Mouse (Mus musculus) limb, embryonic 14.5 days (tissue): Measurements from ENCODE around the gene Cul4a. TPM values are rescaled to one million over a fixed set of nuclear protein-coding genes. Genes with fewer than 3 reads are reported as not detected.

Source experiments
- ATAC-seq: fragments of 200-750 bp; cut with Nextera tagmentation; 2 replicates; pipeline ENCODE4 v1.8.0; 2017; ENCODE audit warnings: low read depth, moderate number of reproducible peaks, moderate TSS enrichment; ENCODE audit not compliant: low FRiP score
- DNase-seq: peaks from one replicate; pipeline ENCODE4 v3.0.0-alpha.2; 2015; ENCODE audit warnings: low spot score
- H3K27ac ChIP-seq: fragments of 300-500 bp; sonication (generic); replicated peaks from 2 replicates; pipeline ENCODE4 v1.5.1; 2014; ENCODE audit warnings: low read depth, mild to moderate bottlenecking, low read length, moderate library complexity, mixed read lengths
- H3K27me3 ChIP-seq: fragments of 300-500 bp; sonication (generic); 2 replicates; pipeline ENCODE4 v1.6.1; 2014; ENCODE audit warnings: low read length, mixed read lengths; ENCODE audit not compliant: control insufficient read depth, insufficient read depth
- H3K36me3 ChIP-seq: fragments of 300-500 bp; sonication (generic); 2 replicates; pipeline ENCODE4 v1.6.1; 2014; ENCODE audit warnings: mild to moderate bottlenecking, low read length, moderate library complexity, mixed read lengths; ENCODE audit not compliant: control insufficient read depth, insufficient read depth
- H3K4me1 ChIP-seq: fragments of 300-500 bp; sonication (generic); 2 replicates; pipeline ENCODE4 v1.6.1; 2014; ENCODE audit warnings: antibody characterized with exemption, low read length, mixed read lengths; ENCODE audit not compliant: control insufficient read depth, insufficient read depth
- H3K4me2 ChIP-seq: fragments of 300-500 bp; sonication (generic); replicated peaks from 2 replicates; pipeline ENCODE4 v1.6.1; 2014; ENCODE audit warnings: low read depth, mild to moderate bottlenecking, low read length, moderate library complexity; ENCODE audit not compliant: severe bottlenecking
- H3K4me3 ChIP-seq: fragments of 300-500 bp; sonication (generic); replicated peaks from 2 replicates; pipeline ENCODE4 v1.5.1; 2014; ENCODE audit warnings: low read length
- H3K9ac ChIP-seq: fragments of 300-500 bp; sonication (generic); 2 replicates; pipeline ENCODE4 v1.6.1; 2014; ENCODE audit warnings: mild to moderate bottlenecking, low read depth, low read length, moderate library complexity; ENCODE audit not compliant: severe bottlenecking
- H3K9me3 ChIP-seq: fragments of 300-500 bp; sonication (generic); 2 replicates; pipeline ENCODE4 v1.6.1; 2016; ENCODE audit warnings: low read length; ENCODE audit not compliant: control insufficient read depth
- POLR2A ChIP-seq: fragments of 200-500 bp; IDR thresholded peaks from 2 replicates; pipeline ENCODE4 v1.8.0; 2012; ENCODE audit warnings: inconsistent platforms, mild to moderate bottlenecking, moderate library complexity, borderline replicate concordance; ENCODE audit not compliant: insufficient read depth, insufficient read length; ENCODE audit errors: extremely low read depth
- WGBS: fragments of 180-500 bp; shearing (Covaris S2); extraction: QIAGEN DNeasy Blood & Tissue Kit; methylation state at CpG from one replicate; pipeline ENCODE4 v1.1.7; 2014; 5-methylcytosine and 5-hydroxymethylcytosine counted together
- polyA plus RNA-seq, 2 experiments: library from polyadenylated mRNA; depleted of rRNA in 1 of 2; stranded (reverse) in 1 of 2; unstranded in 1 of 2; fragments of >200 nt; fragmentation: Nextera tagmentation in 1 of 2; extraction: Ambion mirVana in 1 of 2; gene quantifications; 2 replicates each; pipeline versions ENCODE4 v1.2.1 to v1.2.3; 2012 to 2014

Gene Cul4a
- polyA plus RNA-seq (2012; rRNA removed) (81.6 and 83.7 TPM in 2 replicates), polyA plus RNA-seq (2014; fragmentation: Nextera tagmentation; extraction: Ambion mirVana) (110 and 115 TPM in 2 replicates)

GRCm38 (mm10) chr8:13105087-13105881 lies at the start of gene Cul4a, which contains the start of gene Pcid2:
Cul4a (plus strand) TSS chr8:13105621.
Pcid2 (minus strand) TSS chr8:13105459.
- peak; percentile 86; the same call in 1 of the 2 replicates for TF ChIP-seq POLR2A
- peak within 1 kb of the TSS; percentile 92 for H3K27ac ChIP-seq
- peak within 1 kb of the TSS; percentile 96 for H3K4me3 ChIP-seq
- peak within 1 kb of the TSS; percentile 96 for H3K9ac ChIP-seq
- 1% methylated on average over 70 of the region's 87 CpGs for WGBS
- H3K27me3 ChIP-seq, result no peaks in the 10 kb centered on the region
- H3K4me2 ChIP-seq, result peak within 1 kb of the TSS; percentile 86
- H3K36me3 ChIP-seq, result peaks cover 9% of the 10 kb centered on the region
- ATAC-seq, result peak; percentile 93
- H3K9me3 ChIP-seq, result no peaks in the 10 kb centered on the region
- H3K4me1 ChIP-seq, result peaks cover 14% of the 10 kb centered on the region
- DNase-seq, result peak; percentile 97

GRCm38 (mm10) chr8:13057351-13057750 lies 48.1 kb upstream of the Cul4a start:
- H3K4me1 ChIP-seq, result no peaks in the 10 kb centered on the region
- TF ChIP-seq POLR2A, result no peak
- no peak overlapping the region for H3K4me3 ChIP-seq
- 85% methylated on average over 4 of the region's 4 CpGs for WGBS
- H3K27me3 ChIP-seq, result no peaks in the 10 kb centered on the region
- no peak overlapping the region for H3K9ac ChIP-seq
- no peaks in the 10 kb centered on the region for H3K9me3 ChIP-seq
- no peaks in the 10 kb centered on the region for H3K36me3 ChIP-seq
- DNase-seq, result no peak
- ATAC-seq, result no peak
- no peak overlapping the region for H3K27ac ChIP-seq
- no peak overlapping the region for H3K4me2 ChIP-seq

- 74% methylated on average over 17 of the region's 17 CpGs for WGBS
- ATAC-seq, result no peak
- no peak for TF ChIP-seq POLR2A
Observed at GRCm38 (mm10) chr8:13060441-13061150, 44.8 kb upstream of the Cul4a start, which contains the start of gene Proz. Proz (plus strand) TSS chr8:13060914.

GRCm38 (mm10) chr8:13063112-13063511 lies 42.3 kb upstream of the Cul4a start:
- Histone ChIP-seq H3K36me3 (no peaks in the 10 kb centered on the region), H3K9me3 (no peaks in the 10 kb centered on the region), H3K4me1 (no peaks in the 10 kb centered on the region), H3K4me3 (no peak overlapping the region), H3K27me3 (no peaks in the 10 kb centered on the region), H3K27ac (no peak overlapping the region), H3K9ac (no peak overlapping the region), H3K4me2 (no peak overlapping the region)
- no peak for TF ChIP-seq POLR2A
- 78% methylated on average over 16 of the region's 16 CpGs for WGBS
- DNase-seq (no peak), ATAC-seq (no peak)

More at GRCm38 (mm10) chr8:13060441-13061150, 44.8 kb upstream of the Cul4a start, which contains the start of gene Proz:
- no peak within 1 kb of the TSS for H3K4me3 ChIP-seq
- H3K9me3 ChIP-seq, result no peaks in the 10 kb centered on the region
- H3K9ac ChIP-seq, result no peak within 1 kb of the TSS
- H3K27ac ChIP-seq, result no peak within 1 kb of the TSS
- no peak for DNase-seq
- no peaks in the 10 kb centered on the region for H3K27me3 ChIP-seq
- H3K4me1 ChIP-seq, result no peaks in the 10 kb centered on the region
- H3K36me3 ChIP-seq, result no peaks in the 10 kb centered on the region
- H3K4me2 ChIP-seq, result no peak within 1 kb of the TSS

- Histone ChIP-seq H3K4me2 (no peak overlapping the region), H3K4me1 (no peaks in the 10 kb centered on the region), H3K27me3 (no peaks in the 10 kb centered on the region), H3K9me3 (no peaks in the 10 kb centered on the region), H3K4me3 (no peak overlapping the region), H3K36me3 (peaks cover 50% of the 10 kb centered on the region), H3K27ac (no peak overlapping the region), H3K9ac (no peak overlapping the region)
- DNase-seq (no peak), ATAC-seq (no peak)
- no peak for TF ChIP-seq POLR2A
- 94% methylated on average over 11 of the region's 11 CpGs for WGBS
Observed at GRCm38 (mm10) chr8:13073255-13073654, 32.2 kb upstream of the Cul4a start.
